Mouse (Mus musculus) liver, embryonic 14.5 days (tissue): ENCODE data around the gene Vmn1r176.
"Not testable (repeated sequence)": the region's sequence is repeated elsewhere in the genome, so short reads cannot be mapped to it uniquely, and the experiment has no call there.

Experiments used
- CTCF ChIP-seq: IDR thresholded peaks from 2 replicates; pipeline ENCODE4 v1.5.1; 2016; ENCODE audit warnings: antibody characterized with exemption, low read depth, control low read depth
- EP300 ChIP-seq: IDR thresholded peaks from 2 replicates; pipeline ENCODE4 v1.6.1; 2016; ENCODE audit warnings: antibody characterized with exemption, low read depth

- TF ChIP-seq CTCF, EP300: not testable (repeated sequence)
Measured at GRCm38 (mm10) chr7:23866349-23866748, 29.2 kb upstream of the Vmn1r176 start, which contains the start of gene Vmn1r177.
